ENCODE assay signal across 8 mouse cellular contexts in the genomic region with DNA sequence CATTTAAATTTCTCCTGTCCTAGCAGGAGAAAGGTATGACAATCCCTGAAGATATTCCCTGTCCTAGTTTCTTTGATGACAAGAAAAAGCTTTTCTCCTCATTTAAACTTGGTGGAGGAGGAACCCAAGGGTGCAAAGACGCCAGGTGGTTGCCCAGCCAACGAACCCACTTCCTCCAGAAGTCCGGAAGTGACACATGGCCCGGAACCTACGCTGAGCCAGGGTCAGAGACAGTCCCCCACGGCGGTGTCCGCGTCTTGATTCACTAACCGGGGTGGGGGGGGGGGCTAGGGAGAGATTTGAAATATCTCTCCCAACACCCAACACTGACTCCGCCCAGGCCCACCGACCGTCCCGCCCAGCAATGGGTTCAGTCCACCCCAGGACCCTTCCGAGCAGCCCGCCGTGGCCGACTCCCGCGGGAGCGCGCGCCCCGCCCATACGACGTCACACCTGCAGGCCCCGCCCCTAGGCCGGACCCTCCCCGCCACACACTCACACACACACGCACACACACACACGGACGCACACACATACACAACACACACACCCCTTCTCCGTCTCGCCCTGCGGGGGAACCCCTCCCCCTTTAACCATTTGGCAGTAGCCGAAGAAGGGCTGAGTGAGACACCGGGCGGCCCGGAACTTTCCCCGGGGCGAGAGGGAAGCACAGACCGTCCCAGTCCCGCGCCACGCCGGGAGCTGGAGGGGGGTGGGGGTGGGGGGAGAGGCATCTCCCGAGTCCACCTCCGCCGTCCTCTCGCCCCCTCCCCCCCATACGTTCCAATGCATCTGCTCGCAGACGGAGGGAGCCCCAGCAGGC. TPM values are rescaled to one million over a fixed set of nuclear protein-coding genes. Genes with fewer than 3 reads are reported as not detected.
DNase-seq lines count a peak whose midpoint lies in the region; ATAC-seq and TF ChIP-seq lines count a peak whose summit lies in the region.

No protein-coding gene starts in this region.

- peaks cover 15% of the 10 kb centered on the region; the same call in 1 of the 2 replicates for H3K4me1 ChIP-seq in forebrain, embryonic 13.5 days
- H3K4me1 ChIP-seq in liver, embryonic 16.5 days (ENCODE audit: control insufficient read depth, low read depth, low read length): peaks cover 10% of the 10 kb centered on the region
- H3K4me1 ChIP-seq in neural tube, embryonic 12.5 days: peaks cover 5% of the 10 kb centered on the region; the same call in 1 of the 2 replicates
- H3K4me1 ChIP-seq in stomach, postnatal 0 days (replicated peaks; ENCODE audit: control insufficient read depth, insufficient read depth): no peaks in the 10 kb centered on the region

- H3K4me3 ChIP-seq in forebrain, embryonic 13.5 days: peak overlapping the region; percentile 96
- peak overlapping the region; percentile 98 for H3K4me3 ChIP-seq in liver, embryonic 16.5 days (ENCODE audit: low read depth, low read length)
- peak overlapping the region; percentile 88 for H3K4me3 ChIP-seq in neural tube, embryonic 12.5 days
- H3K4me3 ChIP-seq in stomach, postnatal 0 days (ENCODE audit: low read depth, low read length): peak overlapping the region; percentile 96

- ATAC-seq in cerebellum, adult (ENCODE audit: insufficient number of reproducible peaks, low FRiP score, low TSS enrichment): peak; percentile 57
- peak; percentile 70 for ATAC-seq in forebrain, embryonic 13.5 days
- peak; percentile 42 for ATAC-seq in liver, embryonic 16.5 days (ENCODE audit: low read depth)
- ATAC-seq in neural tube, embryonic 12.5 days (ENCODE audit: low FRiP score, low read depth): peak; percentile 69
- peak; percentile 74 for ATAC-seq in stomach, postnatal 0 days (ENCODE audit: low FRiP score, low TSS enrichment)

- peaks cover 6% of the 10 kb centered on the region for H3K36me3 ChIP-seq in forebrain, embryonic 13.5 days (ENCODE audit: poor library complexity, severe bottlenecking)
- no peaks in the 10 kb centered on the region; the same call in 1 of the 2 replicates for H3K36me3 ChIP-seq in liver, embryonic 16.5 days (ENCODE audit: control insufficient read depth, insufficient read depth)
- peaks cover 5% of the 10 kb centered on the region; the same call in 1 of the 2 replicates for H3K36me3 ChIP-seq in neural tube, embryonic 12.5 days
- no peaks in the 10 kb centered on the region for H3K36me3 ChIP-seq in stomach, postnatal 0 days (ENCODE audit: control insufficient read depth, insufficient read depth, low read length)

- H3K4me2 ChIP-seq in forebrain, embryonic 13.5 days: peak overlapping the region; percentile 81
- H3K4me2 ChIP-seq in liver, embryonic 16.5 days (ENCODE audit: low read depth, low read length): peak overlapping the region; percentile 87
- H3K4me2 ChIP-seq in neural tube, embryonic 12.5 days (replicated peaks): peak overlapping the region; percentile 76
- peak overlapping the region; percentile 78 for H3K4me2 ChIP-seq in stomach, postnatal 0 days (replicated peaks; ENCODE audit: low read depth)

- under 1% methylated on average over 53 of the region's 53 CpGs for WGBS in forebrain, embryonic 13.5 days
- under 1% methylated on average over 52 of the region's 53 CpGs for WGBS in large intestine, adult 2 months
- under 1% methylated on average over 48 of the region's 53 CpGs for WGBS in liver, embryonic 16.5 days (ENCODE audit: insufficient replicate concordance)
- 0% methylated on average over 50 of the region's 53 CpGs for WGBS in neural tube, embryonic 12.5 days
- WGBS in stomach, postnatal 0 days: 1% methylated on average over 37 of the region's 53 CpGs

- H3K27ac ChIP-seq in forebrain, embryonic 13.5 days: peak overlapping the region; percentile 80
- peak overlapping the region; percentile 86 for H3K27ac ChIP-seq in liver, embryonic 16.5 days (ENCODE audit: low read length)
- peak overlapping the region; percentile 85 for H3K27ac ChIP-seq in neural tube, embryonic 12.5 days
- H3K27ac ChIP-seq in stomach, postnatal 0 days (replicated peaks): peak overlapping the region; percentile 93

- no peak for TF ChIP-seq EP300 in stomach, postnatal 0 days (optimal IDR thresholded peaks at IDR 0.05)

- intact Hi-C loops in heart, postnatal 10 days (cut with DNase I): loop anchor here (2.0 kb wide), 1 partner anchor 39 kb away; a partner anchor contains a TSS

- no peaks in the 10 kb centered on the region for H3K9me3 ChIP-seq in forebrain, embryonic 13.5 days (replicated peaks)
- H3K9me3 ChIP-seq in liver, embryonic 16.5 days (replicated peaks; ENCODE audit: control insufficient read depth, low read length): no peaks in the 10 kb centered on the region
- H3K9me3 ChIP-seq in neural tube, embryonic 12.5 days: no peaks in the 10 kb centered on the region
- no peaks in the 10 kb centered on the region for H3K9me3 ChIP-seq in stomach, postnatal 0 days (ENCODE audit: control insufficient read depth, low read length)

- H3K9ac ChIP-seq in forebrain, embryonic 13.5 days: peak overlapping the region; percentile 86
- H3K9ac ChIP-seq in liver, embryonic 16.5 days (ENCODE audit: low read depth, low read length): peak overlapping the region; percentile 88
- peak overlapping the region; percentile 85 for H3K9ac ChIP-seq in neural tube, embryonic 12.5 days
- H3K9ac ChIP-seq in stomach, postnatal 0 days (ENCODE audit: low read length): peak overlapping the region; percentile 86

- DNase-seq in ES-CJ7 (ENCODE audit: low read depth, low spot score): peak; percentile 90
- peak; percentile 93 to 95 for DNase-seq in heart, postnatal 10 days
- peak; percentile 57 for DNase-seq in large intestine, adult 2 months (ENCODE audit: low read depth, low spot score)
- peak; percentile 94 for DNase-seq in stomach, postnatal 0 days (ENCODE audit: low spot score)

- peak; percentile 14; the same call in 1 of the 2 replicates for TF ChIP-seq CTCF in stomach, postnatal 0 days (IDR thresholded peaks at IDR 0.05; ENCODE audit: low read depth)

- H3K27me3 ChIP-seq in forebrain, embryonic 13.5 days: no peaks in the 10 kb centered on the region
- H3K27me3 ChIP-seq in liver, embryonic 16.5 days (ENCODE audit: control insufficient read depth, insufficient read depth, low read depth, low read length): no peaks in the 10 kb centered on the region
- no peaks in the 10 kb centered on the region for H3K27me3 ChIP-seq in neural tube, embryonic 12.5 days (replicated peaks)
- no peaks in the 10 kb centered on the region for H3K27me3 ChIP-seq in stomach, postnatal 0 days (ENCODE audit: control insufficient read depth, insufficient read depth, low read length)

RNA-seq across cellular contexts. Expression of a gene that starts 1.8 kb away (rescaled TPM):
- 6.5 and 7.5 TPM in 2 replicates for polyA plus RNA-seq in forebrain, embryonic 13.5 days (2015; fragmentation: Nextera tagmentation; extraction: Ambion mirVana)
- 10 to 100 TPM; 10.5 to 11.6 TPM for total RNA-seq in heart, postnatal 10 days (2021)
- 2.4 and 4.4 TPM in 2 replicates for polyA plus RNA-seq in large intestine, adult 2 months (2012; rRNA removed)
- polyA plus RNA-seq in liver, embryonic 16.5 days (2015; fragmentation: Nextera tagmentation; extraction: Ambion mirVana): 6.6 and 6.7 TPM in 2 replicates
- polyA plus RNA-seq in neural tube, embryonic 12.5 days (2016; fragmentation: Nextera tagmentation; extraction: Ambion mirVana): 14.3 and 15.5 TPM in 2 replicates
- 9.9 and 12.8 TPM in 2 replicates for polyA plus RNA-seq in stomach, postnatal 0 days (2015; fragmentation: Nextera tagmentation; extraction: Ambion mirVana)

RNA-seq across cellular contexts. Expression of a gene that starts 40.2 kb away (rescaled TPM):
- 47.3 and 47.9 TPM in 2 replicates for polyA plus RNA-seq in forebrain, embryonic 13.5 days (2015; fragmentation: Nextera tagmentation; extraction: Ambion mirVana)
- 10 to 100 TPM in 1 of 2 experiments, 1 to 10 TPM in 1; 8.8 to 11.9 TPM for total RNA-seq in heart, postnatal 10 days (2021)
- 4.3 and 8.2 TPM in 2 replicates for polyA plus RNA-seq in large intestine, adult 2 months (2012; rRNA removed)
- polyA plus RNA-seq in liver, embryonic 16.5 days (2015; fragmentation: Nextera tagmentation; extraction: Ambion mirVana): 13.1 TPM in 2 replicates
- 43.3 and 45.1 TPM in 2 replicates for polyA plus RNA-seq in neural tube, embryonic 12.5 days (2016; fragmentation: Nextera tagmentation; extraction: Ambion mirVana)
- 13.0 and 13.1 TPM in 2 replicates for polyA plus RNA-seq in stomach, postnatal 0 days (2015; fragmentation: Nextera tagmentation; extraction: Ambion mirVana)

Comparison
In these comparisons a context has a peak if more than half of its experiments do, and no peak if none do; other contexts are left out.
1. Peak in every context shown above with its lines: DNase-seq, ATAC-seq, H3K4me3 ChIP-seq and H3K27ac ChIP-seq.